Comparison of ENCODE assay signal across 17 mouse cellular contexts in the genomic region with DNA sequence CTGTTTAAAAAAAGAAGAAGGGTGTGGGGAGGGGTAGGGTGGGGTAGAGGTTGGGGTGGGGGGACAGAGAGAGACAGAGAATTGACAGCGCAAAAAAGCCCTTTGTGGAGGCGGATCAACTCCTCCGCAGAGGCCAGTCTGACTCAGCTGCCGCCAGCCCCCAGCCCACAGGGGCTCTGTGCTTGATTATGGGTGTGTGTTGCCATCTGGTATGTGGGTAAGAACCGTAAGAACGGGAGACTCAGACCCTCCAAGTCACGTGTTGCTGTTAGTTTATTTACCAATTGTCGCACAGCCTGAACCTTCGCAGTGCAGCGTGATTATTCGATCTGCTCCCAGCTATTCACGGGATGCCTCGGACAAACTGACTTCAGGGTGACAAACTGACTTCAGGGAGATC. TPM values are rescaled to one million over a fixed set of nuclear protein-coding genes. Genes with fewer than 3 reads are reported as not detected.
DNase-seq lines count a peak whose midpoint lies in the region; ATAC-seq and TF ChIP-seq lines count a peak whose summit lies in the region.
"Had no signal": no experiment of that assay in that cellular context is flagged by ENCODE, and none has a peak within 500 bp of the region (broad histone marks: within the 10 kb centered on the region; RNA-seq: fewer than 3 reads in every experiment).

No protein-coding gene starts in this region.

- no peak for TF ChIP-seq CTCF in lung, postnatal 0 days (IDR thresholded peaks at IDR 0.05)

- no peaks in the 10 kb centered on the region for H3K9me3 ChIP-seq in lung, postnatal 0 days (ENCODE audit: low read length)
- no peaks in the 10 kb centered on the region for H3K9me3 ChIP-seq in embryonic facial prominence, embryonic 15.5 days (replicated peaks)
- H3K9me3 ChIP-seq: forebrain, embryonic 12.5 days; heart, embryonic 12.5 days; hindbrain, embryonic 10.5 days had no signal

- no peak overlapping the region for H3K9ac ChIP-seq in lung, postnatal 0 days (replicated peaks; ENCODE audit: low read depth)
- no peak overlapping the region for H3K9ac ChIP-seq in embryonic facial prominence, embryonic 15.5 days
- H3K9ac ChIP-seq: forebrain, embryonic 12.5 days; heart, embryonic 12.5 days; hindbrain, embryonic 14.5 days had no signal

- no peak for ATAC-seq in lung, postnatal 0 days
- ATAC-seq in embryonic facial prominence, embryonic 15.5 days (ENCODE audit: insufficient number of reproducible peaks, low FRiP score, low TSS enrichment, low read depth), result peak; percentile 57; the same call in 1 of the 2 replicates
- ATAC-seq: forebrain, embryonic 16.5 days had no signal

- H3K36me3 ChIP-seq in lung, postnatal 0 days (ENCODE audit: insufficient read depth, low read length), result peaks cover 5% of the 10 kb centered on the region; the same call in 1 of the 2 replicates
- no peaks in the 10 kb centered on the region for H3K36me3 ChIP-seq in embryonic facial prominence, embryonic 15.5 days
- H3K36me3 ChIP-seq: forebrain, embryonic 12.5 days; heart, embryonic 12.5 days had no signal

- H3K27ac ChIP-seq in lung, postnatal 0 days (ENCODE audit: low read length), result no peak overlapping the region
- H3K27ac ChIP-seq in embryonic facial prominence, embryonic 15.5 days (replicated peaks), result no peak overlapping the region
- H3K27ac ChIP-seq: forebrain, embryonic 12.5 days; heart, adult 2 months; hindbrain, embryonic 10.5 days; hindbrain, embryonic 14.5 days had no signal

- H3K4me2 ChIP-seq in lung, postnatal 0 days (replicated peaks; ENCODE audit: low read depth, low read length), result no peak overlapping the region
- no peak overlapping the region for H3K4me2 ChIP-seq in embryonic facial prominence, embryonic 15.5 days (replicated peaks)
- H3K4me2 ChIP-seq: forebrain, embryonic 12.5 days; heart, embryonic 12.5 days; hindbrain, embryonic 14.5 days had no signal

- peak; percentile 27 to 51 for DNase-seq in layer of hippocampus, adult 18-20 months (ENCODE audit: low spot score in 2 of 2)
- no peak for DNase-seq in layer of hippocampus, adult 9-10 months (ENCODE audit: low spot score)
- peak; percentile 4 for DNase-seq in lung, postnatal 0 days (ENCODE audit: low spot score)
- no peak for DNase-seq in lung, postnatal 14 days
- DNase-seq in brain, adult 2 months (ENCODE audit: low read depth, low spot score), result peak; percentile 48
- DNase-seq: adrenal gland, adult 2 months; adrenal gland, postnatal 25 days; cerebellum, adult 2 months; cerebellum, postnatal 10 days; gastrocnemius, postnatal 10 days; heart, adult 2 months had no signal

- H3K4me3 ChIP-seq in lung, postnatal 0 days (ENCODE audit: low read depth, low read length), result no peak overlapping the region
- H3K4me3 ChIP-seq in embryonic facial prominence, embryonic 15.5 days (replicated peaks), result no peak overlapping the region
- H3K4me3 ChIP-seq: forebrain, embryonic 12.5 days; heart, adult 2 months; heart, embryonic 12.5 days; hindbrain, embryonic 10.5 days had no signal

- 62% methylated on average over 13 of the region's 13 CpGs for WGBS in lung, postnatal 0 days
- 48% methylated on average over 13 of the region's 13 CpGs for WGBS in embryonic facial prominence, embryonic 15.5 days

- no peaks in the 10 kb centered on the region for H3K27me3 ChIP-seq in lung, postnatal 0 days (replicated peaks; ENCODE audit: insufficient read depth, low read length)
- no peaks in the 10 kb centered on the region for H3K27me3 ChIP-seq in embryonic facial prominence, embryonic 15.5 days
- H3K27me3 ChIP-seq: forebrain, embryonic 12.5 days; heart, embryonic 12.5 days had no signal

- no peaks in the 10 kb centered on the region for H3K4me1 ChIP-seq in lung, postnatal 0 days (ENCODE audit: insufficient read depth, low read depth, low read length)
- H3K4me1 ChIP-seq in embryonic facial prominence, embryonic 15.5 days, result no peaks in the 10 kb centered on the region
- H3K4me1 ChIP-seq: forebrain, embryonic 12.5 days; heart, embryonic 12.5 days had no signal

- no peak for TF ChIP-seq EP300 in lung, postnatal 0 days (IDR thresholded peaks at IDR 0.05)

RNA-seq across cellular contexts. Expression of gene Amigo2, which starts 41.6 kb away (rescaled TPM):
- 10 to 100 TPM; 21.2 to 22.8 TPM for total RNA-seq in layer of hippocampus, adult 18-20 months (2021)
- polyA plus RNA-seq in lung, postnatal 0 days (2015; fragmentation: Nextera tagmentation; extraction: Ambion mirVana), result 12.3 and 12.9 TPM in 2 replicates
- polyA plus RNA-seq in embryonic facial prominence, embryonic 15.5 days (2015; fragmentation: Nextera tagmentation; extraction: Ambion mirVana), result 4.0 and 4.7 TPM in 2 replicates

RNA-seq across cellular contexts. Expression of gene Pced1b, which starts 41.8 kb away (rescaled TPM):
- total RNA-seq in layer of hippocampus, adult 18-20 months (2021), result 1 to 10 TPM; 6.0 to 6.9 TPM
- polyA plus RNA-seq in lung, postnatal 0 days (2015; fragmentation: Nextera tagmentation; extraction: Ambion mirVana), result 8.9 and 9.0 TPM in 2 replicates
- 2.2 and 3.8 TPM in 2 replicates for polyA plus RNA-seq in embryonic facial prominence, embryonic 15.5 days (2015; fragmentation: Nextera tagmentation; extraction: Ambion mirVana)

Comparison
In these comparisons a context has a peak if more than half of its experiments do, and no peak if none do; other contexts are left out.
1. DNase-seq: peak in layer of hippocampus, adult 18-20 months (2 of 2), lung, postnatal 0 days (single experiment) and brain, adult 2 months (single experiment); none in layer of hippocampus, adult 9-10 months (single experiment) and lung, postnatal 14 days (single experiment).